ENCODE assay signal across 12 mouse cellular contexts in the genomic region with DNA sequence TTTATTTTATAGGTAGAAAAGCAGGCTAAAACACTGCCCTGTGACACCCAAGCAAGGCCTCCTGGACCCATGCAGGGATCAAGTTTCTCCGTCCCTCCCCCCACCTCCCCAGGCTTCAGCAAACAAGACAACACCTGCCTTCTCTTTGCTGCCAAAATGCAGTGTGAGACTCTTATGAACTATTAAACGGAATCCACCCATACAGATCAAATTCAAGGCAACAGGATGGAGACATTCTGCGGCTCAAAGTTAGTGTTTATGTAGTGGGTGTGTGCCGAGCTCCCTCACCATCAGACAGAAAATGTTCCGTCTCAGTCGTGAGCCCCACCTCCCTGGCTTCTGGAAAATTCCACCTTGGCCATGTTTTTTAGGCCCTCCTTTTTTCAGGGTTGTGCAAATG. TPM values are rescaled to one million over a fixed set of nuclear protein-coding genes. Genes with fewer than 3 reads are reported as not detected.
A peak's percentile ranks its signal among the peaks of the same experiment; 100 is the strongest.
DNase-seq lines count a peak whose midpoint lies in the region; ATAC-seq and TF ChIP-seq lines count a peak whose summit lies in the region.
"Had no signal": no experiment of that assay in that cellular context is flagged by ENCODE, and none has a peak within 500 bp of the region (broad histone marks: within the 10 kb centered on the region; RNA-seq: fewer than 3 reads in every experiment).

No protein-coding gene starts in this region.

- no peak for ATAC-seq in forebrain, embryonic 13.5 days
- no peak for ATAC-seq in forebrain, embryonic 12.5 days (ENCODE audit: low FRiP score)
- no peak for ATAC-seq in lung, embryonic 14.5 days (ENCODE audit: insufficient read depth)
- peak; percentile 69 for ATAC-seq in stomach, postnatal 0 days (ENCODE audit: low FRiP score, low TSS enrichment)

- 68% methylated on average over 6 of the region's 6 CpGs for WGBS in forebrain, embryonic 13.5 days
- 66% methylated on average over 6 of the region's 6 CpGs for WGBS in forebrain, embryonic 12.5 days
- 15% methylated on average over 6 of the region's 6 CpGs for WGBS in lung, embryonic 14.5 days
- 15% methylated on average over 6 of the region's 6 CpGs for WGBS in stomach, postnatal 0 days

- H3K27me3 ChIP-seq in forebrain, embryonic 13.5 days, result no peaks in the 10 kb centered on the region; the same call in 1 of the 2 replicates
- no peaks in the 10 kb centered on the region for H3K27me3 ChIP-seq in forebrain, embryonic 12.5 days
- H3K27me3 ChIP-seq in lung, embryonic 14.5 days (ENCODE audit: insufficient read depth, low read length), result no peaks in the 10 kb centered on the region
- H3K27me3 ChIP-seq in stomach, postnatal 0 days (ENCODE audit: control insufficient read depth, insufficient read depth, low read length), result no peaks in the 10 kb centered on the region

- no peak overlapping the region for H3K27ac ChIP-seq in forebrain, embryonic 13.5 days
- no peak overlapping the region for H3K27ac ChIP-seq in forebrain, embryonic 12.5 days
- H3K27ac ChIP-seq in lung, embryonic 14.5 days (ENCODE audit: low read depth), result peak overlapping the region; percentile 71; the same call in 1 of the 2 replicates
- H3K27ac ChIP-seq in stomach, postnatal 0 days (replicated peaks), result peak overlapping the region; percentile 82
- H3K27ac ChIP-seq: midbrain, embryonic 10.5 days had no signal

- DNase-seq in urinary bladder, postnatal 14 days (ENCODE audit: low spot score), result peak; percentile 41
- DNase-seq in urinary bladder, postnatal 10 days (ENCODE audit: low spot score), result no peak
- peak; percentile 26 for DNase-seq in lung, embryonic 14.5 days
- peak; percentile 73 for DNase-seq in stomach, postnatal 0 days (ENCODE audit: low spot score)
- no peak for DNase-seq in cerebellum, postnatal 4 days (ENCODE audit: low spot score in 2 of 2)
- no peak for DNase-seq in adrenal gland, adult (ENCODE audit: inconsistent age in 2 of 2, low spot score in 1 of 2)
- DNase-seq: adrenal gland, adult 2 months had no signal

- H3K9ac ChIP-seq in forebrain, embryonic 13.5 days, result peak overlapping the region; percentile 16; the same call in 1 of the 2 replicates
- H3K9ac ChIP-seq in forebrain, embryonic 12.5 days, result no peak overlapping the region
- no peak overlapping the region for H3K9ac ChIP-seq in lung, embryonic 14.5 days
- H3K9ac ChIP-seq in stomach, postnatal 0 days (ENCODE audit: low read length), result no peak overlapping the region

- no peak for TF ChIP-seq EP300 in stomach, postnatal 0 days (optimal IDR thresholded peaks at IDR 0.05)

- TF ChIP-seq CTCF in lung, embryonic 14.5 days (IDR thresholded peaks at IDR 0.05; ENCODE audit: low read depth), result no peak
- TF ChIP-seq CTCF in stomach, postnatal 0 days (IDR thresholded peaks at IDR 0.05; ENCODE audit: low read depth), result no peak

- H3K4me1 ChIP-seq in forebrain, embryonic 13.5 days, result 0 out of 2 replicates have a peak, but pooled peaks cover 10% of the 10 kb centered on the region
- H3K4me1 ChIP-seq in forebrain, embryonic 12.5 days, result no peaks in the 10 kb centered on the region; the same call in 1 of the 2 replicates
- H3K4me1 ChIP-seq in lung, embryonic 14.5 days (ENCODE audit: insufficient read depth), result peaks cover 5% of the 10 kb centered on the region; the same call in 1 of the 2 replicates
- H3K4me1 ChIP-seq in stomach, postnatal 0 days (replicated peaks; ENCODE audit: control insufficient read depth, insufficient read depth), result no peaks in the 10 kb centered on the region

- H3K4me2 ChIP-seq in forebrain, embryonic 13.5 days, result no peak overlapping the region
- no peak overlapping the region for H3K4me2 ChIP-seq in forebrain, embryonic 12.5 days
- H3K4me2 ChIP-seq in lung, embryonic 14.5 days, result no peak overlapping the region
- H3K4me2 ChIP-seq in stomach, postnatal 0 days (replicated peaks; ENCODE audit: low read depth), result no peak overlapping the region
- H3K4me2 ChIP-seq: liver, embryonic 11.5 days had no signal

- no peaks in the 10 kb centered on the region for H3K36me3 ChIP-seq in forebrain, embryonic 13.5 days (ENCODE audit: poor library complexity, severe bottlenecking)
- H3K36me3 ChIP-seq in forebrain, embryonic 12.5 days (replicated peaks), result no peaks in the 10 kb centered on the region
- H3K36me3 ChIP-seq in lung, embryonic 14.5 days (ENCODE audit: insufficient read depth), result no peaks in the 10 kb centered on the region
- no peaks in the 10 kb centered on the region for H3K36me3 ChIP-seq in stomach, postnatal 0 days (ENCODE audit: control insufficient read depth, insufficient read depth, low read length)
- H3K36me3 ChIP-seq: midbrain, embryonic 10.5 days had no signal

- H3K9me3 ChIP-seq in forebrain, embryonic 13.5 days (replicated peaks), result no peaks in the 10 kb centered on the region
- H3K9me3 ChIP-seq in forebrain, embryonic 12.5 days, result no peaks in the 10 kb centered on the region
- H3K9me3 ChIP-seq in lung, embryonic 14.5 days (ENCODE audit: low read depth, low read length), result no peaks in the 10 kb centered on the region
- H3K9me3 ChIP-seq in stomach, postnatal 0 days (ENCODE audit: control insufficient read depth, low read length), result no peaks in the 10 kb centered on the region
- H3K9me3 ChIP-seq: midbrain, embryonic 10.5 days had no signal

- H3K4me3 ChIP-seq in forebrain, embryonic 13.5 days, result no peak overlapping the region
- H3K4me3 ChIP-seq in forebrain, embryonic 12.5 days (replicated peaks), result no peak overlapping the region
- no peak overlapping the region for H3K4me3 ChIP-seq in lung, embryonic 14.5 days (ENCODE audit: low read depth, low read length)
- H3K4me3 ChIP-seq in stomach, postnatal 0 days (ENCODE audit: low read depth, low read length), result no peak overlapping the region
- H3K4me3 ChIP-seq: midbrain, embryonic 10.5 days had no signal

RNA-seq across cellular contexts. Expression of gene Rnf186, which starts 24.9 kb away (rescaled TPM):
- polyA plus RNA-seq in forebrain, embryonic 13.5 days (2015; fragmentation: Nextera tagmentation; extraction: Ambion mirVana), result 0.57 TPM in 1 of 2 replicates, not detected in the other
- polyA plus RNA-seq in forebrain, embryonic 12.5 days (2016; fragmentation: Nextera tagmentation; extraction: Ambion mirVana), result not detected in 2 replicates
- polyA plus RNA-seq in lung, embryonic 14.5 days (2014; fragmentation: Nextera tagmentation; extraction: Ambion mirVana), result 0.24 and 0.69 TPM in 2 replicates
- 17.6 and 24.8 TPM in 2 replicates for polyA plus RNA-seq in stomach, postnatal 0 days (2015; fragmentation: Nextera tagmentation; extraction: Ambion mirVana)
- polyA plus RNA-seq: forebrain, embryonic 11.5 days; liver, embryonic 11.5 days; midbrain, embryonic 10.5 days had no signal

RNA-seq across cellular contexts. Expression of gene Otud3, which starts 28.2 kb away (rescaled TPM):
- 2.5 and 3.6 TPM in 2 replicates for polyA plus RNA-seq in forebrain, embryonic 13.5 days (2015; fragmentation: Nextera tagmentation; extraction: Ambion mirVana)
- 3.5 and 4.0 TPM in 2 replicates for polyA plus RNA-seq in forebrain, embryonic 12.5 days (2016; fragmentation: Nextera tagmentation; extraction: Ambion mirVana)
- polyA plus RNA-seq in lung, embryonic 14.5 days (2014; fragmentation: Nextera tagmentation; extraction: Ambion mirVana), result 3.0 and 3.2 TPM in 2 replicates
- 2.4 and 2.6 TPM in 2 replicates for polyA plus RNA-seq in stomach, postnatal 0 days (2015; fragmentation: Nextera tagmentation; extraction: Ambion mirVana)

RNA-seq across cellular contexts. Expression of gene Tmco4, which starts 30.7 kb away (rescaled TPM):
- 0.48 and 0.93 TPM in 2 replicates for polyA plus RNA-seq in forebrain, embryonic 13.5 days (2015; fragmentation: Nextera tagmentation; extraction: Ambion mirVana)
- 0.88 and 0.96 TPM in 2 replicates for polyA plus RNA-seq in forebrain, embryonic 12.5 days (2016; fragmentation: Nextera tagmentation; extraction: Ambion mirVana)
- 2.6 and 3.7 TPM in 2 replicates for polyA plus RNA-seq in lung, embryonic 14.5 days (2014; fragmentation: Nextera tagmentation; extraction: Ambion mirVana)
- polyA plus RNA-seq in stomach, postnatal 0 days (2015; fragmentation: Nextera tagmentation; extraction: Ambion mirVana), result 10.3 and 10.8 TPM in 2 replicates

Comparison
In these comparisons a context has a peak if more than half of its experiments do, and no peak if none do; other contexts are left out.
1. DNase-seq: peak in urinary bladder, postnatal 14 days (single experiment), lung, embryonic 14.5 days (single experiment) and stomach, postnatal 0 days (single experiment); none in urinary bladder, postnatal 10 days (single experiment), cerebellum, postnatal 4 days (0 of 2) and adrenal gland, adult (0 of 2).
2. H3K27ac ChIP-seq: peak in lung, embryonic 14.5 days (single experiment) and stomach, postnatal 0 days (single experiment); none in forebrain, embryonic 13.5 days (single experiment) and forebrain, embryonic 12.5 days (single experiment).
3. RNA of gene Rnf186, which starts 24.9 kb away (polyA plus RNA-seq): 17.6 to 24.8 TPM in stomach, postnatal 0 days; 0.57 TPM in forebrain, embryonic 13.5 days, 0.24 to 0.69 TPM in lung, embryonic 14.5 days and not detected in forebrain, embryonic 12.5 days; every median in the first group is over 10 times any median in the second.